Mouse (Mus musculus): ENCODE data around the gene Vdac2. TPM values are rescaled to one million over a fixed set of nuclear protein-coding genes. Genes with fewer than 3 reads are reported as not detected.
A peak's percentile ranks its signal among the peaks of the same experiment; 100 is the strongest.

Gene Vdac2
- total RNA-seq (2021): 100 to 1,000 TPM; 469 to 495 TPM
- long read RNA-seq, experiment 1, transcript Vdac2-201 (10 exons, 1,954 nt): major isoform, 599 of 626 reads
- long read RNA-seq, experiment 1, partial matches to known transcripts: 13 of 626 reads
- long read RNA-seq, experiment 1, other reads (novel, unspliced or antisense): 12 of 626 reads
- long read RNA-seq, experiment 2, transcript Vdac2-201 (10 exons, 1,954 nt): major isoform, 490 of 513 reads
- long read RNA-seq, experiment 2, partial matches to known transcripts: 8 of 513 reads
- long read RNA-seq, experiment 2, other reads (novel, unspliced or antisense): 14 of 513 reads

- no peak for DNase-seq
- intact Hi-C loops (cut with DNase I): no loop called here
Observed at GRCm38 (mm10) chr14:21824938-21825337, at the start of gene Vdac2. Gene Vdac2 (plus strand): TSS chr14:21825238.

DNA sequence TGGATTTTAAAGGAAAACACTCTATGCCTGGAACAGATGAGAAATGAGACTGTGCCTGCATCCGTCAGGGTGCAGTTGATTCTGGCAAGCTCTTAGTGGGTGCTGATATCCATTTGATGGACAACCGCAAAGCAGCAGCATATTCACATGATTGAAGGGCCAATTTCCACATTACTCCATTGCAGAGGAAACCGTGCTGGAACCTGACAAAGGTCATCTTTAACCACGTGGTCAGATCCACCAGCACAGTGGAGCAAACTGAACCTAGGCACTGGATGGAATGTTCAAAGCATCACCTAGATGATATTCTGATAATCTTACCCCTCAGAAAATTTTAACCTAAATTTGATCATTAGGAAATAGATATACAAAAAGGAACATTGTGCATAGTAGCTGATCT is 48.8 kb upstream of the Vdac2 start:
- no peak for DNase-seq
- intact Hi-C loops (cut with DNase I): no loop called here

DNA sequence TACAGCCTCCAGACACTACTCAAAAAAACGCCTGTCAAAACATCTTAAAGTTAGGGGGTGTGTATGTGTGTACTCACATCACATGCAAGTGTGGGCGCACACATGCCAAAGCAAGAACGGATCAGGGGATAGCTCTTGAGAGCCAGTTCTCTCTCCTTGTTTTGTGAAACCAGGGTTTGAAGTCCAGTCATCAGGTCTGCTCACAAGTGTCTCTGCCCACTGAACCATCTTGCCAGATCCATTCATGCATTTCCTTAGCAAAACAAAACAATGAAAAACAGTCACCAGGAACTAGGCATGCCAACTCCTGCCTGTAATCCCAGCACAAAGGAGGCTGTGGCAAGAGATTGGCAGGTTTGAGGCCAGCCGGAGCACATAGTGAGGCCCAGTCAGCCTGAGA is 38.5 kb upstream of the Vdac2 start:
- intact Hi-C loops (cut with DNase I): no loop called here
- no peak for DNase-seq

GRCm38 (mm10) chr14:21787374-21787773 is 37.7 kb upstream of the Vdac2 start:
- no peak for DNase-seq
- intact Hi-C loops (cut with DNase I): no loop called here

- DNase-seq: no peak
- intact Hi-C loops (cut with DNase I): no loop called here
Observed at GRCm38 (mm10) chr14:21788121-21788520, 36.9 kb upstream of the Vdac2 start.

DNA sequence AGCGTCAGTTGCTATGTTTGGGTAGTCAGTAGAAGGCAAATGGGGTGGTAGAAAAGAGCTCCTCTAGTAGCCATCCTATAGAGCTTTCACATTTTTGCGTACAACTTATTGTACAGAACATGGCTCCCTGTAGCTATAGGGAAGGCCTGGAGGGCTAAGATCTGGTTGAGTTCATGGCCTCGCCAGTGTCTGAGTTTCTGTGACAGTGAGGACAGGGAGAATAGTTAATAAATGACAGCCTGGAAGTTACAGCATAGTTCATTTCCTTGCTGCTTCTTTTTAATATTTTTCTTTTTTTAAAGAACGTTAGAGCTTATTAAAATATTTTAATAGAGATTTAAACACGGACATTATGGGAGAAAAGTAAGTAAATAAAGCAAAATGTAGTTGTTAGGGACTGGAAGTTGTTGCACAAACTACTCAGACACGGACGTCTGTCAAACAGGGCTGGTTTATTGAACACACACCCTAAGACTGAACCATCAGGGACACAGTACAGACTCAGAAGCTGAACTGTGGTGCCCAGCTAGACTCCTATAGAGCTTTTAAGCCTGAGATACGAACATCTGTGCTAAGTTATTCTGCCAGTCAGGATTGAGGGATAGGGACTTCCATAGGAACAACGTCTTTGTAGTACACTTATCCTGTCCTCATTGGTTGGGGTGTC is 34.3 kb upstream of the Vdac2 start:
- intact Hi-C loops (cut with DNase I): no loop called here
- no peak for DNase-seq

DNA sequence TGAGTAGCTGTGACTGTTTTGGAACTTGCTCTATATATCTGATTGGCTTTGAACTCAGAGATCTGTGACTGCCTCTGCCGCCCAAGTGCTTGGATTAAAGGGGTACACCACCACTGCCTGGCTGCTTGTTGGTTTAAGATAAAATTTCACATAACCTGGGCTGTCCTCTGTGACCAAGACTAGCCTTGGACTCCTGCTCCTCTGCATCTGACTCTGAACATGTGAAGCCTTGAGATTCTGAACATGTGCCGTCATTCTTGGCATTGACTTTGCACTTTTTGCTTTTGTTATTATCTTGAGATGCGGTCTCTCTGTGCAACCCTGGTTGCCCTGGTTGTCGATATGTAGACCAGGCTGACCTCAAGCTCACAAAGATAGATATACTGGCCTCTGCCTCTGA is 33.3 kb upstream of the Vdac2 start:
- no peak for DNase-seq
- intact Hi-C loops (cut with DNase I): no loop called here

GRCm38 (mm10) chr14:21792250-21792649 is 32.8 kb upstream of the Vdac2 start:
- intact Hi-C loops (cut with DNase I): no loop called here
- DNase-seq: no peak

- intact Hi-C loops (cut with DNase I): no loop called here
- no peak for DNase-seq
Observed at GRCm38 (mm10) chr14:21800641-21801040, 24.4 kb upstream of the Vdac2 start.

- intact Hi-C loops (cut with DNase I): no loop called here
- DNase-seq: no peak
Observed at GRCm38 (mm10) chr14:21801624-21802023, 23.4 kb upstream of the Vdac2 start.

DNA sequence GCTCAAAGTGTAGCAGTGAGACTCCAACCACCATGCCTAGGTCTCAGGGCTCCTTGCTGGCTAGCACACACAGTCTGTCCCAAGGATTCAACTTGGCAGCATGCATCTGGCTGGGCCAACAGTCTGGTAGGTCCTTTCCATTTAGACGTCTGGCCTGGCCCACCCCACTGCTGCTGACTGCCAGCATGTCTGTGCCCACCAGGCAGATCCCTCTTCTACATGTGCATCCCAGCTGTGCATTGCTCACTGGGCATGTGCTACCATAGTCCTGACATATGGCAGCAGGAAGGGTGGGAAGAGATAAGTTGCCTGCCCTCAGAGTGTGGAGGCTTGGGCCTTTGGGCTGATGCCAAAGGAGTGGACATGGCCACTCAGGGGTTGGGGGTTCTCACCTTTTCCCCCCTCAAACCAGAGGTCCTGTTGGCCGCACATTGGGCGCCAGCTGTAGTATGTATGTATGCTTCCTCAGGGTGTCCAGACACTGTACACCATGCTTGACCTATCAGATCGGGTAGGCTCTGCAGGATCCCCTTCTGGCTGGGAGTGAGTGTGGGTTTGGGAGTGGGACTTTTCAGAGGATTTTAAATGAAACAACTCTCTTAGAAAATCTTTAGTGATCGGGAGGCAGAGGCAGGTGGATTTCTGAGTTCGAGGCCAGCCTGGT is 22.4 kb upstream of the Vdac2 start:
- DNase-seq: no peak
- intact Hi-C loops (cut with DNase I): no loop called here

- no peak for DNase-seq
- intact Hi-C loops (cut with DNase I): no loop called here
Observed at GRCm38 (mm10) chr14:21806203-21806602, 18.8 kb upstream of the Vdac2 start.

GRCm38 (mm10) chr14:21806631-21807160 is 18.3 kb upstream of the Vdac2 start:
- intact Hi-C loops (cut with DNase I): no loop called here
- no peak for DNase-seq

- no peak for DNase-seq
- intact Hi-C loops (cut with DNase I): no loop called here
Observed at GRCm38 (mm10) chr14:21808208-21808922, 16.7 kb upstream of the Vdac2 start.

DNA sequence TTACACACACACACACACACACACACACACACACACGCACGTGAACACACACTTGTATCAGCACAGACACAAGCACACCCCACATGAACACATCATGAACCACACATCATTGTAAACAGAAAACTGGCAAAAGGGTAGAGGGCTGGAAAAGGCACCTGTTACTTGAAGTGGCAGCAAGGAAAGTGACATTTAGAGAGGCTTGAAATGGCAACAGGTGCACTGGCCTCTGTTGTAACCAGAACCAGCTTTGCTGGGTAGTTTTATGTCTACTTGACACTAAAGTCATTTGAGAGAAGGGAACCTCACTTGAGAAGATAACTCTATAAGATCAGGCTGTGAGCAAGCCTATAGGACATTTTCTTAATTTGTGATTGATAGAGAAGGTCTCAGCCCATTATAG is 15.6 kb upstream of the Vdac2 start:
- intact Hi-C loops (cut with DNase I): no loop called here

DNA sequence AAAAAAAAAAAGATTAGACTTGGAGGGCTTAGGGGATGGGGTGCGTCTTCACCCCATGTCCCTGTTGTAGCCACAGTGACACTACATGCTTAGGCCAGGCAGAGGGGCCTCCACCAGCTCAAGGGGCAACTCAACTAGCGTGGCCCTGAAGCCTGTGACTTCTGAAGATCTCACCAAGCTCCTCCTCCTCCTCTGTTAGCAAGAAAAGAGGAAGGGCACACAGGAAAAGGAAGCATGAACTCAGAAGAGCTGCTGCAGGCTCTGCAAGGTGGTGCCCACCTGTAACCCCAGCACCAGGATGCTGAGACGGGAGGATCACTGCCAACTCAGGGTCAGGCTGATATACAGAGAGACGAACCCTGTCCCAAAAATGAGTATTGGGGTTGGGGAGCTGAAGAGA is 13.7 kb upstream of the Vdac2 start:
- no peak for DNase-seq
- intact Hi-C loops (cut with DNase I): no loop called here

More for the DNA sequence above, 15.6 kb upstream of the Vdac2 start:
- no peak for DNase-seq

DNA sequence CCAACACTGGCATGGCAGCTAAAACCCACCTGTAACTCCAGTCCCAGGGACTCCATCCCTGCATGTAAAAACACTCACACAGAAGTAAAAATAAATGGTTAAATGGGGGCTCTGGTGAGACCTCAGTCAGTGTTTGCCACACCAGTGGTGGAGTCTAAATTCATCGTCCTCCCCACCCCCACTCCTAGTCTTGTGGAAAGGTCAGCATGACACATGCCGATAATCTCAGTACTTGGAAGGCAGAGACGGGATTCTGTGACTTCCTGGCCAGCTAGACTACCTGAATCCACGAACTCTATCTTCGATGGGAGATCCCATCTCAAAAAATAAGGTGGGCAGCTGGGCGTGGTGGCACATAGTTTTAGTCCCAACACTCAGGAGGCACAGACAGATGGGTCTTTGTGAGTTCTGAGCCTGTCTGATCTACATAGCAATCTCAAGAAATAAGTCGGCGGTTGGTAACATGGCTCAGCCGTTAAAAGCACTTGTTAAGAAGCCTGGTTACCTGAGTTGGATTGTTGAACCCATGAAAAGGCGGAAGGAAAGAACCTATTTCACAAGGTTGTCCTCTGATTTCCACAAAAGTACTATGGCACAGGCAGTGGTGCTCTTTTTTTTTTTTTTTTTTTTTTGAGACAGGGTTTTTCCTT is 13.2 kb upstream of the Vdac2 start:
- intact Hi-C loops (cut with DNase I): loop anchor here (1.0 kb wide), 1 partner anchor 36 kb away; the partner anchor contains the start of gene Comtd1
- no peak for DNase-seq

DNA sequence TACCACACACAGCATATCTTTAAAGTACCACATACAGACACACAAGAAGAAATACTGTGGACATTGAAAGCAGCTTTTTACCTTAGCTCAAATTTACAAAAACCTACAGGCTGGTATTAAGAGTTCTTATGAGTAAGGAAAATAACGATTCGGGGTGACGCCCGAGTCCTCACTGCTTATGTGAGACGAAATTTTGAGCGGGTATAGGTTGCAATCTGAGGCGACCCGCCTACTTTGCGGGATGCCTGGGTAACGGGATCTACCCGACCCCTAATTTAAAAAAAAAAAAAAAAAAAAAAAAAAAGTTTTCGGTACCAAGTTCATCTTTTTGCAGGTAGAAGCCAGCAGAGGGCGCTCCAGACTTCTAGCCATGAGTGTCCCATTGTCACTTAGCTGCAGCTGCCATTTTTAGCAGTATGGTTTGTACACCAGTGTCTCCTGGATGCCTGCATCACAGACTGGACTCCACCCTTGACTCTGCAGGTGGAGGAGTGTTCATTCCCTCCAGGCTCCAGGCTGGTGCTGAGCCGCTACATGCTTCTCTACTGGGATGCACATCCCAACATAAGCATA is 12.4 kb upstream of the Vdac2 start:
- intact Hi-C loops (cut with DNase I): loop anchor here (1.0 kb wide), 1 partner anchor 36 kb away; the partner anchor contains the start of gene Comtd1
- DNase-seq: peak; percentile 77 to 79

DNA sequence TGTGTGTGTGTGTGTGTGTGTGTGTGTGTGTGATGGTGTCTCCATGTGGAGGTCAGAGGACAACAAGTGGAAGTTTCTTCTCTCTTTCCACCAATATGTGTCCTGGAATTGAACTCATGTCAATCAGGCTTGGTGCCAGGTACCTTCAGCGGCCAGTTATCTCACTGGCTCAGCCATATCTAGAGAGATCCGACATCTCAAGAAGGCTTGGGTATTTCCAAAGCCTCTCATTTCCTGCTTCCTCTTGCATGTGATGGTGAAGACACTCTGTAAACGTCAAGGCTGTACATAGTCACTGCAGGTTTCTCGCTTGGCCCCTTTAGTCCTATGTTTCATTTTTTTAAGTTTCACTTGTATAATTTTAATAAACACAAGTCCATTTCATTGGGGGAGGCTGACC is 11.8 kb upstream of the Vdac2 start:
- intact Hi-C loops (cut with DNase I): no loop called here
- no peak for DNase-seq

DNA sequence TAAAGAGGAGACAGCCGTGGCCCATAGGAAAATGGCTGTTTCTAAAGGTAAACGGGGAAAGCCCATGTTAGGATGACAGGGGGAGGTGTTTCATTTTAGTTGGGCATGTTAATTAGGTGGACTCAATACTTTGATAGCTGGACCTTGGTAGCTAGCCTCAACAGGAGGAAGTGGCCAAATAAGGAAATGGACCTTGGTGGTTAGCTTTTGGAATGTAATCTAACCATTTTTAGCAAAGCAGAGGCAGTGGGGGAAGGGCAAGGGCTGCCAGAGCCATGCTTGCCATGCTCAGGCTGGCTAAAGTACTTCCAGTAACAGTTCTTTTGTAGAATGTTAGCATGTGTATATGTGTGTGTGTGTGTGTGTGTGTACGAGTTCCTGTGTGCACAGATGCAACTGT is 11.2 kb upstream of the Vdac2 start:
- intact Hi-C loops (cut with DNase I): no loop called here
- no peak for DNase-seq
